Mouse (Mus musculus): ENCODE measurements around the gene Gm10229. TPM values are rescaled to one million over a fixed set of nuclear protein-coding genes. Genes with fewer than 3 reads are reported as not detected.
"Not testable (repeated sequence)": the region's sequence is repeated elsewhere in the genome, so short reads cannot be mapped to it uniquely, and the experiment has no call there.

The Gm10229 gene
- not detected in 2 replicates for total RNA-seq (2015)
- not detected in 2 replicates for total RNA-seq (2017)

DNA sequence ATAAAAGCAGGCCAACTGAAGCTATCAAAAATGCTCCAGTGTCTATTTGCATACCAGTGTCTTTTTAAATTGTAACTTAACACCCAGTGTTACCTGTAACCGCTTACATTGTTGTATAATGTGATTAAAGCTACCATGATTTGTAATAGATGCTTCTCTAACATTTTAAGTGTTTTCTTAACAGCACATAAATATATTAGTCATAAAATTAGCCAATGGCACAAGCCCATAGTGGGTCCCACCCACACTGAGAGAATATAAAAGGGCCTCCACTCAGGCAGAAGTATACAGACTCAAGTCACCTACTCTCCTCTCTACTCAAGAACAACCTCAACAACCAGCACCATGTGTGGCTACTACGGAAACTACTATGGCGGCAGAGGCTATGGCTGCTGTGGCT lies at the start of gene Gm10229:
Gene Gm10229, plus strand, starts transcription at position 301 of the 400 bp plus-strand sequence.
- not testable (repeated sequence) for ATAC-seq (ENCODE audit: poor library complexity, severe bottlenecking)

GRCm38 (mm10) chr16:89010659-89011058 lies 4.4 kb upstream of the Gm10229 start, which contains the start of gene Krtap22-2:
TSS of gene Krtap22-2 (minus strand) at chr16:89010759.
- no peak for ATAC-seq (ENCODE audit: poor library complexity, severe bottlenecking)

GRCm38 (mm10) chr16:89013973-89014372 lies 1.1 kb upstream of the Gm10229 start:
- ATAC-seq (ENCODE audit: poor library complexity, severe bottlenecking), result no peak

DNA sequence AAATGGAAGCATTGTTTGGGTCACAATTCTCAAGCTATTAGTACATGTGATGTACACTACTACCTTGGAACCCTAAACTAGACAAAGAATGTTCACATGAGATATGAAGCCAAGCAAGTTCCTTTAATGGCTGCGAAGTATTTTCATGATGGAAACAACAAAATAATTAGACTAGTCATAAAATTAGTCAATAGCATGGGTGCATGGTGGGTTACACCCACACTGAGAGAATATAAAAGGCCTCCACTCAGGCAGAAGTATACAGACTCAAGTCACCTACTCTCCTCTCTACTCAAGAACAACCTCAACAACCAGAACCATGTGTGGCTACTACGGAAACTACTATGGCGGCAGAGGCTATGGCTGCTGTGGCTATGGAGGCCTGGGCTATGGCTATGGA lies 16.3 kb downstream of the Gm10229 start, which contains the start of gene Krtap6-1:
Gene Krtap6-1, plus strand, starts transcription at position 301 of the 400 bp plus-strand sequence.
- ATAC-seq (ENCODE audit: poor library complexity, severe bottlenecking), result not testable (repeated sequence)

- not testable (repeated sequence) for ATAC-seq (ENCODE audit: poor library complexity, severe bottlenecking)
Measured at GRCm38 (mm10) chr16:89041372-89041771, 26.3 kb downstream of the Gm10229 start, which contains the start of gene Gm10228. TSS of gene Gm10228 (minus strand) at chr16:89041472.

DNA sequence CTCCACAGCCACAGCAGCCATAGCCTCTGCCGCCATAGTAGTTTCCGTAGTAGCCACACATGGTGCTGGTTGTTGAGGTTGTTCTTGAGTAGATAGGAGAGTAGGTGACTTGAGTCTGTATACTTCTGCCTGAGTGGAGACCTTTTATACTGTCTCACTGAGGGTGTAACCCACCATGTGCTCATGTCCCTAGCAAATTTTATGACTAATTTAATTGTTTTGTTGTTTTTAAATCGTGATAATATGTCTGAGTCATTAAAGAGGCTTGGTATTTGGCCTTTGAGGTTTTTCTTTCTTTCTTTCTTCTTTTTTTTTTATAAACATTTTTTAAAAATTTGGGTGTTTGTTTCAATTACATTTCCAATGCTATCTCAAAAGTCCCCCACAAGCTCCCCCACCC lies 32.7 kb downstream of the Gm10229 start, which contains the start of gene Krtap6-5:
Gene Krtap6-5, minus strand, starts transcription at position 101 of the 400 bp plus-strand sequence.
- no peak for ATAC-seq (ENCODE audit: poor library complexity, severe bottlenecking)

GRCm38 (mm10) chr16:89063902-89064301 lies 48.8 kb downstream of the Gm10229 start, which contains the start of gene 1110025L11Rik:
TSS of gene 1110025L11Rik (minus strand) at chr16:89064002.
- ATAC-seq (ENCODE audit: poor library complexity, severe bottlenecking), result not testable (repeated sequence)

Other genes with a start within 250 kb of the Gm10229 start
- not detected in 2 replicates for gene 2310057N15Rik, start 241.1 kb upstream of the Gm10229 start, total RNA-seq (2015)
- gene 2310057N15Rik, start 241.1 kb upstream of the Gm10229 start, total RNA-seq (2017), result not detected in 2 replicates
- gene Gm5965, start 237.4 kb upstream of the Gm10229 start, total RNA-seq (2015), result not detected in 2 replicates
- gene Gm5965, start 237.4 kb upstream of the Gm10229 start, total RNA-seq (2017), result not detected in 2 replicates
- not detected in 2 replicates for gene Gm20741, start 203.1 kb upstream of the Gm10229 start, total RNA-seq (2015)
- gene Gm20741, start 203.1 kb upstream of the Gm10229 start, total RNA-seq (2017), result not detected in 2 replicates
- not detected in 2 replicates for gene Krtap15, start 195.1 kb upstream of the Gm10229 start, total RNA-seq (2015)
- not detected in 2 replicates for gene Krtap15, start 195.1 kb upstream of the Gm10229 start, total RNA-seq (2017)
- not detected in 2 replicates for gene Krtap14, start 189.1 kb upstream of the Gm10229 start, total RNA-seq (2015)
- not detected in 2 replicates for gene Krtap14, start 189.1 kb upstream of the Gm10229 start, total RNA-seq (2017)
- not detected in 2 replicates for gene Krtap19-1, start 145.9 kb upstream of the Gm10229 start, total RNA-seq (2015)
- gene Krtap19-1, start 145.9 kb upstream of the Gm10229 start, total RNA-seq (2017), result not detected in 2 replicates
- gene Krtap19-2, start 141.0 kb upstream of the Gm10229 start, total RNA-seq (2015), result not detected in 2 replicates
- not detected in 2 replicates for gene Krtap19-2, start 141.0 kb upstream of the Gm10229 start, total RNA-seq (2017)
- not detected in 2 replicates for gene Krtap19-3, start 137.2 kb upstream of the Gm10229 start, total RNA-seq (2015)
- gene Krtap19-3, start 137.2 kb upstream of the Gm10229 start, total RNA-seq (2017), result not detected in 2 replicates
- gene Krtap19-4, start 130.2 kb upstream of the Gm10229 start, total RNA-seq (2015), result not detected in 2 replicates
- gene Krtap19-4, start 130.2 kb upstream of the Gm10229 start, total RNA-seq (2017), result not detected in 2 replicates
- gene Krtap19-5, start 118.8 kb upstream of the Gm10229 start, total RNA-seq (2015), result not detected in 2 replicates
- gene Krtap19-5, start 118.8 kb upstream of the Gm10229 start, total RNA-seq (2017), result not detected in 2 replicates
- not detected in 2 replicates for gene Krtap19-9b, start 83.0 kb upstream of the Gm10229 start, total RNA-seq (2015)
- not detected in 2 replicates for gene Krtap19-9b, start 83.0 kb upstream of the Gm10229 start, total RNA-seq (2017)
- not detected in 2 replicates for gene Krtap16-3, start 52.4 kb upstream of the Gm10229 start, total RNA-seq (2015)
- gene Krtap16-3, start 52.4 kb upstream of the Gm10229 start, total RNA-seq (2017), result not detected in 2 replicates
- not detected in 2 replicates for gene Krtap22-2, start 4.5 kb upstream of the Gm10229 start, total RNA-seq (2015)
- gene Krtap22-2, start 4.5 kb upstream of the Gm10229 start, total RNA-seq (2017), result not detected in 2 replicates
- gene Krtap6-1, start 16.4 kb downstream of the Gm10229 start, total RNA-seq (2015), result not detected in 2 replicates
- gene Krtap6-1, start 16.4 kb downstream of the Gm10229 start, total RNA-seq (2017), result not detected in 2 replicates
- not detected in 2 replicates for gene Gm10228, start 26.2 kb downstream of the Gm10229 start, total RNA-seq (2015)
- not detected in 2 replicates for gene Gm10228, start 26.2 kb downstream of the Gm10229 start, total RNA-seq (2017)
- gene Krtap6-5, start 32.6 kb downstream of the Gm10229 start, total RNA-seq (2015), result not detected in 2 replicates
- not detected in 2 replicates for gene Krtap6-5, start 32.6 kb downstream of the Gm10229 start, total RNA-seq (2017)
- not detected in 2 replicates for gene 1110025L11Rik, start 48.7 kb downstream of the Gm10229 start, total RNA-seq (2015)
- not detected in 2 replicates for gene 1110025L11Rik, start 48.7 kb downstream of the Gm10229 start, total RNA-seq (2017)
- gene Krtap6-3, start 68.7 kb downstream of the Gm10229 start, total RNA-seq (2015), result not detected in 2 replicates
- not detected in 2 replicates for gene Krtap6-3, start 68.7 kb downstream of the Gm10229 start, total RNA-seq (2017)
- gene Gm6358, start 125.6 kb downstream of the Gm10229 start, total RNA-seq (2015), result not detected in 2 replicates
- not detected in 2 replicates for gene Gm6358, start 125.6 kb downstream of the Gm10229 start, total RNA-seq (2017)
- gene Gm10061, start 135.8 kb downstream of the Gm10229 start, total RNA-seq (2015), result not detected in 2 replicates
- gene Gm10061, start 135.8 kb downstream of the Gm10229 start, total RNA-seq (2017), result not detected in 2 replicates
- gene Gm9789, start 142.7 kb downstream of the Gm10229 start, total RNA-seq (2015), result not detected in 2 replicates
- gene Gm9789, start 142.7 kb downstream of the Gm10229 start, total RNA-seq (2017), result not detected in 2 replicates
- not detected in 2 replicates for gene Gm7735, start 154.2 kb downstream of the Gm10229 start, total RNA-seq (2015)
- not detected in 2 replicates for gene Gm7735, start 154.2 kb downstream of the Gm10229 start, total RNA-seq (2017)
- not detected in 2 replicates for gene 1110057P08Rik, start 159.5 kb downstream of the Gm10229 start, total RNA-seq (2015)
- gene 1110057P08Rik, start 159.5 kb downstream of the Gm10229 start, total RNA-seq (2017), result not detected in 2 replicates
- not detected in 2 replicates for gene Krtap20-2, start 190.6 kb downstream of the Gm10229 start, total RNA-seq (2015)
- gene Krtap20-2, start 190.6 kb downstream of the Gm10229 start, total RNA-seq (2017), result not detected in 2 replicates

Measured in megakaryocyte, adult 5-6 weeks (primary cell).